Mouse (Mus musculus): Measurements from ENCODE around the gene Tpcn1.

- TF ChIP-seq CTCF (IDR thresholded peaks at IDR 0.05; ENCODE audit: low read depth, low read length): no peak
- TF ChIP-seq POLR2A (IDR thresholded peaks at IDR 0.05; ENCODE audit: extremely low read depth, insufficient read depth, low read length): no peak
Measured at GRCm38 (mm10) chr5:120603515-120603914, 15.0 kb upstream of the Tpcn1 start.
